Mouse (Mus musculus): ENCODE data around the gene Fap.

GRCm38 (mm10) chr2:62548104-62548503, 25.8 kb downstream of the Fap start:
- TF ChIP-seq CTCF (IDR thresholded peaks at IDR 0.05; ENCODE audit: low read depth, low read length) (no peak), POLR2A (IDR thresholded peaks at IDR 0.05; ENCODE audit: borderline replicate concordance, low read depth, low read length) (no peak)

Data from bone marrow macrophage, adult 2 months (primary cell).